ENCODE assay signal across 8 mouse cellular contexts in genomic region chr7:19871943-19872601, GRCm38 (mm10). TPM values are rescaled to one million over a fixed set of nuclear protein-coding genes. Genes with fewer than 3 reads are reported as not detected.
A peak's percentile ranks its signal among the peaks of the same experiment; 100 is the strongest.
DNase-seq lines count a peak whose midpoint lies in the region; ATAC-seq and TF ChIP-seq lines count a peak whose summit lies in the region.

No protein-coding gene starts in this region.

- no peaks in the 10 kb centered on the region for H3K36me3 ChIP-seq in forebrain, embryonic 14.5 days (ENCODE audit: control insufficient read depth, insufficient read depth, low read length)
- H3K36me3 ChIP-seq in forebrain, embryonic 12.5 days (replicated peaks), result no peaks in the 10 kb centered on the region
- no peaks in the 10 kb centered on the region for H3K36me3 ChIP-seq in lung, postnatal 0 days (ENCODE audit: insufficient read depth, low read length)

- ATAC-seq in forebrain, embryonic 14.5 days, result no peak
- no peak for ATAC-seq in forebrain, embryonic 12.5 days (ENCODE audit: low FRiP score)
- ATAC-seq in lung, postnatal 0 days, result no peak

- H3K4me2 ChIP-seq in forebrain, embryonic 14.5 days (ENCODE audit: low read length), result no peak overlapping the region
- H3K4me2 ChIP-seq in forebrain, embryonic 12.5 days, result no peak overlapping the region
- H3K4me2 ChIP-seq in lung, postnatal 0 days (replicated peaks; ENCODE audit: low read depth, low read length), result no peak overlapping the region

- H3K9ac ChIP-seq in forebrain, embryonic 14.5 days (ENCODE audit: low read length), result no peak overlapping the region
- no peak overlapping the region for H3K9ac ChIP-seq in forebrain, embryonic 12.5 days
- no peak overlapping the region for H3K9ac ChIP-seq in lung, postnatal 0 days (replicated peaks; ENCODE audit: low read depth)

- TF ChIP-seq EP300 in lung, postnatal 0 days (IDR thresholded peaks at IDR 0.05), result no peak

- H3K4me1 ChIP-seq in forebrain, embryonic 14.5 days (ENCODE audit: control insufficient read depth, insufficient read depth, low read length), result no peaks in the 10 kb centered on the region
- H3K4me1 ChIP-seq in forebrain, embryonic 12.5 days, result no peaks in the 10 kb centered on the region
- H3K4me1 ChIP-seq in lung, postnatal 0 days (ENCODE audit: insufficient read depth, low read depth, low read length), result no peaks in the 10 kb centered on the region

- H3K27ac ChIP-seq in forebrain, embryonic 14.5 days (ENCODE audit: low read depth, low read length), result no peak overlapping the region
- no peak overlapping the region for H3K27ac ChIP-seq in forebrain, embryonic 12.5 days
- H3K27ac ChIP-seq in lung, postnatal 0 days (ENCODE audit: low read length), result no peak overlapping the region

- no peaks in the 10 kb centered on the region for H3K9me3 ChIP-seq in forebrain, embryonic 14.5 days (replicated peaks; ENCODE audit: control insufficient read depth, low read length)
- H3K9me3 ChIP-seq in forebrain, embryonic 12.5 days, result no peaks in the 10 kb centered on the region
- H3K9me3 ChIP-seq in lung, postnatal 0 days (ENCODE audit: low read length), result no peaks in the 10 kb centered on the region

- no peaks in the 10 kb centered on the region for H3K27me3 ChIP-seq in forebrain, embryonic 14.5 days (replicated peaks; ENCODE audit: control insufficient read depth, insufficient read depth, low read length)
- no peaks in the 10 kb centered on the region for H3K27me3 ChIP-seq in forebrain, embryonic 12.5 days
- H3K27me3 ChIP-seq in lung, postnatal 0 days (replicated peaks; ENCODE audit: insufficient read depth, low read length), result no peaks in the 10 kb centered on the region

- WGBS in forebrain, embryonic 14.5 days, result 43% methylated on average over 5 of the region's 5 CpGs
- 48% methylated on average over 5 of the region's 5 CpGs for WGBS in forebrain, embryonic 12.5 days
- 27% methylated on average over 5 of the region's 5 CpGs for WGBS in lung, postnatal 0 days

- TF ChIP-seq CTCF in lung, postnatal 0 days (IDR thresholded peaks at IDR 0.05), result peak; percentile 72

- peak; percentile 19 for DNase-seq in forebrain, embryonic 14.5 days (ENCODE audit: low spot score)
- DNase-seq in B cell, adult 2 months, result peak; percentile 56 to 59
- peak; percentile 42 for DNase-seq in embryo, embryonic 11 days
- peak; percentile 31 for DNase-seq in lung, postnatal 0 days (ENCODE audit: low spot score)
- no peak for DNase-seq in c-Kit-positive CD71-positive TER-119-positive erythroid progenitor cells, embryonic 14.5 days (ENCODE audit: low spot score)
- no peak for DNase-seq in frontal cortex, adult 2 months (ENCODE audit: extremely low spot score in 1 of 2, low spot score in 1 of 2)
- DNase-seq in urinary bladder, postnatal 36 days (ENCODE audit: low spot score in 2 of 2), result no peak

- H3K4me3 ChIP-seq in forebrain, embryonic 14.5 days (ENCODE audit: low read depth, low read length), result no peak overlapping the region
- H3K4me3 ChIP-seq in forebrain, embryonic 12.5 days (replicated peaks), result no peak overlapping the region
- H3K4me3 ChIP-seq in lung, postnatal 0 days (ENCODE audit: low read depth, low read length), result no peak overlapping the region

RNA-seq across cellular contexts. Expression of gene Ceacam16, which starts 11.0 kb away (rescaled TPM):
- not detected in 2 replicates for polyA plus RNA-seq in forebrain, embryonic 14.5 days (2014; fragmentation: Nextera tagmentation; extraction: Ambion mirVana)
- polyA plus RNA-seq in forebrain, embryonic 12.5 days (2016; fragmentation: Nextera tagmentation; extraction: Ambion mirVana), result not detected in 2 replicates
- polyA plus RNA-seq in lung, postnatal 0 days (2015; fragmentation: Nextera tagmentation; extraction: Ambion mirVana), result 0.13 and 0.18 TPM in 2 replicates
- polyA plus RNA-seq in frontal cortex, adult 2 months (2012; rRNA removed), result not detected in 2 replicates

RNA-seq across cellular contexts. Expression of gene Ceacam19, which starts 15.7 kb away (rescaled TPM):
- not detected in 2 replicates for polyA plus RNA-seq in forebrain, embryonic 14.5 days (2014; fragmentation: Nextera tagmentation; extraction: Ambion mirVana)
- polyA plus RNA-seq in forebrain, embryonic 12.5 days (2016; fragmentation: Nextera tagmentation; extraction: Ambion mirVana), result not detected in 2 replicates
- polyA plus RNA-seq in lung, postnatal 0 days (2015; fragmentation: Nextera tagmentation; extraction: Ambion mirVana), result 0.04 TPM in 1 of 2 replicates, not detected in the other
- polyA plus RNA-seq in frontal cortex, adult 2 months (2012; rRNA removed), result not detected in 2 replicates

RNA-seq across cellular contexts. Expression of gene Gm19345, which starts 20.3 kb away (rescaled TPM):
- 5.6 and 7.1 TPM in 2 replicates for polyA plus RNA-seq in forebrain, embryonic 14.5 days (2014; fragmentation: Nextera tagmentation; extraction: Ambion mirVana)
- polyA plus RNA-seq in forebrain, embryonic 12.5 days (2016; fragmentation: Nextera tagmentation; extraction: Ambion mirVana), result 0.65 and 1.3 TPM in 2 replicates
- polyA plus RNA-seq in lung, postnatal 0 days (2015; fragmentation: Nextera tagmentation; extraction: Ambion mirVana), result 0.12 and 0.24 TPM in 2 replicates
- 3.9 and 5.2 TPM in 2 replicates for polyA plus RNA-seq in frontal cortex, adult 2 months (2012; rRNA removed)

RNA-seq across cellular contexts. Expression of gene Pvr, which starts 48.9 kb away (rescaled TPM):
- 3.2 and 5.0 TPM in 2 replicates for polyA plus RNA-seq in forebrain, embryonic 14.5 days (2014; fragmentation: Nextera tagmentation; extraction: Ambion mirVana)
- 3.2 and 4.3 TPM in 2 replicates for polyA plus RNA-seq in forebrain, embryonic 12.5 days (2016; fragmentation: Nextera tagmentation; extraction: Ambion mirVana)
- polyA plus RNA-seq in lung, postnatal 0 days (2015; fragmentation: Nextera tagmentation; extraction: Ambion mirVana), result 20.8 and 24.3 TPM in 2 replicates
- 12.0 and 14.5 TPM in 2 replicates for polyA plus RNA-seq in frontal cortex, adult 2 months (2012; rRNA removed)

RNA-seq across cellular contexts. Expression of gene Bcl3, which starts 49.5 kb away (rescaled TPM):
- polyA plus RNA-seq in forebrain, embryonic 14.5 days (2014; fragmentation: Nextera tagmentation; extraction: Ambion mirVana), result 0.75 TPM in 1 of 2 replicates, not detected in the other
- 0.62 and 0.96 TPM in 2 replicates for polyA plus RNA-seq in forebrain, embryonic 12.5 days (2016; fragmentation: Nextera tagmentation; extraction: Ambion mirVana)
- polyA plus RNA-seq in lung, postnatal 0 days (2015; fragmentation: Nextera tagmentation; extraction: Ambion mirVana), result 8.3 and 20.0 TPM in 2 replicates
- 0.56 and 0.69 TPM in 2 replicates for polyA plus RNA-seq in frontal cortex, adult 2 months (2012; rRNA removed)

Comparison
In these comparisons a context has a peak if more than half of its experiments do, and no peak if none do; other contexts are left out.
1. DNase-seq: peak in forebrain, embryonic 14.5 days (single experiment), B cell, adult 2 months (2 of 2), embryo, embryonic 11 days (single experiment) and lung, postnatal 0 days (single experiment); none in c-Kit-positive CD71-positive TER-119-positive erythroid progenitor cells, embryonic 14.5 days (single experiment), frontal cortex, adult 2 months (0 of 2) and urinary bladder, postnatal 36 days (0 of 2).